Mouse (Mus musculus) ES-Bruce4 (cell line): ENCODE data around the gene Slc4a2. TPM values are rescaled to one million over a fixed set of nuclear protein-coding genes. Genes with fewer than 3 reads are reported as not detected.

Experiments
- H3K27ac ChIP-seq: 2 replicates; pipeline ENCODE4 v1.5.1; 2012; ENCODE audit warnings: low read length, inconsistent platforms; ENCODE audit not compliant: insufficient read depth
- H3K27me3 ChIP-seq: 2 replicates; pipeline ENCODE4 v1.6.1; 2012; ENCODE audit warnings: mild to moderate bottlenecking, low read length, inconsistent platforms; ENCODE audit not compliant: control insufficient read depth, poor library complexity, insufficient read depth, severe bottlenecking
- H3K36me3 ChIP-seq: 2 replicates; pipeline ENCODE4 v1.6.1; 2012; ENCODE audit warnings: inconsistent platforms, mild to moderate bottlenecking, low read length, moderate library complexity; ENCODE audit not compliant: control insufficient read depth, poor library complexity, insufficient read depth, severe bottlenecking
- H3K4me1 ChIP-seq: one replicate; pipeline ENCODE4 v1.8.1; 2011; ENCODE audit warnings: low read length; ENCODE audit not compliant: control insufficient read depth, insufficient read depth
- H3K4me3 ChIP-seq: 2 replicates; pipeline ENCODE4 v1.5.1; 2011; ENCODE audit warnings: low read depth, mild to moderate bottlenecking, low read length
- H3K9ac ChIP-seq: 2 replicates; pipeline ENCODE4 v1.6.1; 2012; ENCODE audit warnings: low read depth, mild to moderate bottlenecking, inconsistent platforms; ENCODE audit not compliant: poor library complexity, severe bottlenecking
- H3K9me3 ChIP-seq: replicated peaks from 2 replicates; pipeline ENCODE4 v1.6.1; 2012; ENCODE audit warnings: mild to moderate bottlenecking, low read length, inconsistent platforms; ENCODE audit not compliant: control insufficient read depth, poor library complexity, insufficient read depth, severe bottlenecking
- CTCF ChIP-seq: IDR thresholded peaks from one replicate; pipeline ENCODE4 v1.8.1; 2011; ENCODE audit warnings: low read depth, low read length
- EP300 ChIP-seq: IDR thresholded peaks from 2 replicates; pipeline ENCODE4 v1.6.1; 2011; ENCODE audit warnings: low read depth, low read length; ENCODE audit not compliant: insufficient read depth
- POLR2A ChIP-seq: IDR thresholded peaks from one replicate; pipeline ENCODE4 v1.8.1; 2011; ENCODE audit warnings: low read length; ENCODE audit not compliant: insufficient read depth
- polyA plus RNA-seq: library from polyadenylated mRNA; stranded (reverse); fragments of >200 nt; gene quantifications from 2 replicates; pipeline ENCODE4 v1.2.4, GENCODE M21; 2011; ENCODE audit warnings: low read depth; ENCODE audit not compliant: missing spikeins, insufficient read depth, insufficient read length

Gene Slc4a2
- polyA plus RNA-seq, 1 experiment: 11.3 TPM

DNA sequence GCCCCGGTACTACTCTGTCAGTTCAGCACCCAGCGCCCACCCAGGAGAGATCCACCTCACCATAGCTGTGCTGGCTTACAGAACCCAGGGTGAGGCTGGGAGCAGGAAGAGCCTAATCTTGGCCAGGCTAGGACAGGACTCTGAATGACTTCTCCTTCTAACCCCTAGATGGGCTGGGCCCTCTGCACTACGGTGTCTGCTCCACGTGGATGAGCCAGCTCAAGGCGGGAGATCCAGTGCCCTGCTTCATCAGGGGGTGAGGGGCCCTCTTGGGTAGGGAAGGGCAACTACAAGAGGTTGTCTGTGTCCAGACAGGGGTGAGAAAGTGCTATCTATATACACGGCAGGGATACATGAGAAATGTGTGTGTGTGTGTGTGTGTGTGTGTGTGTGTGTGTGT is 42.2 kb upstream of the Slc4a2 start:
- H3K27ac ChIP-seq: no peak overlapping the region
- no peaks in the 10 kb centered on the region for H3K36me3 ChIP-seq
- H3K9ac ChIP-seq: no peak overlapping the region
- H3K4me1 ChIP-seq: peaks cover 2% of the 10 kb centered on the region
- no peak overlapping the region for H3K4me3 ChIP-seq
- no peaks in the 10 kb centered on the region for H3K9me3 ChIP-seq
- no peaks in the 10 kb centered on the region for H3K27me3 ChIP-seq
- TF ChIP-seq POLR2A: no peak
- TF ChIP-seq EP300: no peak
- no peak for TF ChIP-seq CTCF

DNA sequence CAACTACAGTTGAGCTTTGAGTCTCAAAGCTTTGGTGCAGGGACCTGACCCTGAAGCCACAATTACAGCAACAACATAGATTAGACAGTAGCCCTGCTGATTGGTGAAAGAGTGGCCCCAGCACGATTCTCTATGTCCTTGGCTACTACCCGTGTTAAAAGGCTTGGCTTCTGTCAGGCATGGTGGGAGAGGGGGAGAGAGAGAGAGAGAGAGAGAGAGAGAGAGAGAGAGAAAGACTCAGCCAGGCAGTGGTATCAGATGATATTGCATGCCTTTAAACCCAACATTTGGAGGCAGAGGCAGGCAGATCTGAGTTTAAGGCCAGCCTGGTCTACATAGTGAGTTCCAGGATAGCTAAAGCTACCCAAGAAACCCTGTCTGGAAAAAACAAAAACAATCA is 41.6 kb upstream of the Slc4a2 start:
- Histone ChIP-seq H3K36me3 (no peaks in the 10 kb centered on the region), H3K9me3 (no peaks in the 10 kb centered on the region), H3K9ac (no peak overlapping the region), H3K4me3 (no peak overlapping the region), H3K27ac (no peak overlapping the region), H3K4me1 (peaks cover 2% of the 10 kb centered on the region), H3K27me3 (no peaks in the 10 kb centered on the region)
- TF ChIP-seq POLR2A (no peak), EP300 (no peak), CTCF (no peak)

DNA sequence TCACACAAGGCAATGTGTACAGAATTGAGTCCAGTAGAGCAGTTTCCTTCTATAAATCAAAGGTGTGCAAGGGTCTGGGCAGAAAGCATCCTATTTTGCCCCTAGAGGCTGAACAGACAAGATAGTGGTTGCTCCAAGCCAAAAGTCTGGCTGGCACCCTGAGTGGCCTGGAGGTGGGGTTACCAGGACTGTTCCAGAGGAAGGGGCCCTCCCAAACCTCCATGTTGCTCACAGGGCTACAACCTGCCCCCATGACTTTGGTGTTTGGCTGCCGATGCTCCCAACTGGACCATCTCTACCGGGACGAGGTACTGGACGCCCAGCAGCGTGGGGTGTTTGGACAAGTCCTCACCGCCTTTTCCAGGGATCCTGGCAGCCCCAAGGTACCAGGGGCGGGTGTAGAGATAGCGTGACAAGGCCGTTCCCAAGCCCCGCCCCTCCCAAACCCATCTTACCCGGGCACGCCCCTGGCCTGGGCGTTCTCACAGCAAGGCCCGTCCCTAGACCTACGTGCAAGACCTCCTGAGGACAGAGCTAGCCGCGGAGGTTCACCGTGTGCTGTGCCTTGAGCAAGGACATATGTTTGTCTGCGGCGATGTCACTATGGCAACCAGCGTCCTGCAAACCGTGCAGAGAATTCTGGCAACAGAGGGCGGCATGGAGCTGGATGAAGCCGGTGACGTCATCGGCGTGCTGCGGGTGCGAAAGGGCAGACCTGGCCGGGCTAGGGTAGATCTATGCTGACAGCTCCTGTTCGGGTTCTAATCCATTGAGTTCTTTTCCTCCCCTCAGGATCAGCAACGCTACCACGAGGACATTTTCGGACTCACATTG is 40.4 kb upstream of the Slc4a2 start:
- peak overlapping the region; percentile 19; the same call in 1 of the 2 replicates for H3K27ac ChIP-seq
- no peaks in the 10 kb centered on the region for H3K36me3 ChIP-seq
- TF ChIP-seq EP300 (0 out of 2 replicates have a peak, but pooled peaks have one; percentile 73), CTCF (peak; percentile 71), POLR2A (peak; percentile 20)
- H3K27me3 ChIP-seq: no peaks in the 10 kb centered on the region
- peak overlapping the region; percentile 69 for H3K4me3 ChIP-seq
- H3K4me1 ChIP-seq: peaks cover 2% of the 10 kb centered on the region
- no peaks in the 10 kb centered on the region for H3K9me3 ChIP-seq
- peak overlapping the region; percentile 22; the same call in 1 of the 2 replicates for H3K9ac ChIP-seq

DNA sequence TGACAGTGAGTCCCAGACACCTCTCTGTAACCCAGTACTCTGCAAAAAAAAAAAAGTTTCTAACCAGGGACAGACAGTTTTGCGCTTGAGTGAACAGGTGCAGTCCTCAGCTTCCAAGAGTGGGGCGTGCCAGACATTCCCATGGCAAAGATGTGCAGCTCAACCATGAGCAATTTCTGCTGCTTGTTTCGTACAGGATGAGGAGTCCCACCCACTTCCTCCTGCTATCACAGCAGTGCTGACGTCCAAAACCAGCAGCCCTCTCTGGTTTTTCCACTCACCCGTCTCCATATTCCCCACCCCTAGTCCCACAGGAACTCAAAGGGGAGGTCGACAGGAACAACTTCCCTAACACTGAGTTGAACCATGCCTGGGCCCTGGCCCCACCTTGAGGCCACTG is 39.2 kb upstream of the Slc4a2 start:
- no peak overlapping the region for H3K4me3 ChIP-seq
- H3K27ac ChIP-seq: no peak overlapping the region
- H3K4me1 ChIP-seq: peaks cover 4% of the 10 kb centered on the region
- no peaks in the 10 kb centered on the region for H3K36me3 ChIP-seq
- H3K9ac ChIP-seq: no peak overlapping the region
- H3K27me3 ChIP-seq: no peaks in the 10 kb centered on the region
- TF ChIP-seq POLR2A (no peak), CTCF (no peak), EP300 (no peak)
- H3K9me3 ChIP-seq: no peaks in the 10 kb centered on the region

DNA sequence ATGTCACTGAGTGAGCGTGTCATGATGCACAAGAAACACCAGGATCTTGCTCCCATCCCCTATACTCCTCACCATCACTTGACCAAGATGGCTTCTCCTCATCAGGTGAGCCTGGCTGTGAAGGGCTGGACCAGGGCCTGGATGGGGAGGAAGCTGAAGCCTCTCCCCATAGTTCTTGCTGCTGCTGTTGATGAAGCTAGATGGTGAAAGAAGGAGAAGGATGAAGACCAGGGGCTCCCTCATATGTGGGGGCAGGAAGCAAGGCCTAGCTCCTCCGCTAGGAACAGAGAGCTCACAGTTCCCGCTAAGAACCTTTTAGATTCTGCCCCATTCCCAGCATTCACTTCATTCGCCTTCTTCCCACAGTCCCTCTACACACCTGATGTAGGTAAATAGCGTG is 38.3 kb upstream of the Slc4a2 start:
- peaks cover 2% of the 10 kb centered on the region for H3K4me1 ChIP-seq
- no peaks in the 10 kb centered on the region for H3K36me3 ChIP-seq
- no peak for TF ChIP-seq CTCF
- TF ChIP-seq EP300: no peak
- no peak for TF ChIP-seq POLR2A
- H3K9ac ChIP-seq: no peak overlapping the region
- H3K4me3 ChIP-seq: no peak overlapping the region
- H3K27ac ChIP-seq: no peak overlapping the region
- no peaks in the 10 kb centered on the region for H3K27me3 ChIP-seq
- no peaks in the 10 kb centered on the region for H3K9me3 ChIP-seq

DNA sequence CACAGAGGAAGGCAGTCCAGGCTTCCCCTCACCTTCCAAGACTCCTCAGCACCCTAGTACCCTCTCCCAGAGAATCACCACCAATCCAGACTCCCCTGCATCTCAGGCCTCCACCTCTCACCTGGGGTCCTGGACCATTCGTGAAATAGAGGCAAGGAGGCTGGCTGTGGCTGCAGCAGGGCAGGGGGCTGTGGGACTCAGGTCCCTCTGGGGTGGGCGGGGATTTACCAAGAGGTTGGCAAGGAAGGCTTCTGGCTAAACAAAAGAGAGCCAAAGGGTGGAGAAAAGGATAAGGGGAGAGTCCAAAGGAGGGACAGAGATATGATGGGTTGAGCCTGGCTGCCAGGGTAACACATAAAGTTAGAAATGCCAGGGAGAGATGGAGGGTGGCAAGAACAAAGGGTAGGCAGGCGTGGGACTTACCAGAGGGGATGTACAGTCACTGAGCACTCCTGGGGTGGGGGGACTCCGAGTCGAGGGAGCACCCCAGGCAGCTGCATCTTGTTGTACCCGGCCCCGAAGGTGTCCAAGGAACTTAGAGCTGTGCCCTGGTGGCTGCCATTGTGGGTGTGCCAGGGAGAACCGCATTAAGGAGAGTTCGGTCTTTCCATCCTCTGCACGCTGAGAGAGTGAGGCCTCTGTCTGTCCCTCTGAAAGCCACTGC is 37.6 kb upstream of the Slc4a2 start:
- no peaks in the 10 kb centered on the region for H3K36me3 ChIP-seq
- H3K27me3 ChIP-seq: no peaks in the 10 kb centered on the region
- TF ChIP-seq POLR2A (no peak), EP300 (no peak), CTCF (no peak)
- H3K4me3 ChIP-seq: no peak overlapping the region
- H3K27ac ChIP-seq: no peak overlapping the region
- H3K9ac ChIP-seq: no peak overlapping the region
- no peaks in the 10 kb centered on the region for H3K9me3 ChIP-seq
- peaks cover 2% of the 10 kb centered on the region for H3K4me1 ChIP-seq
